Mouse (Mus musculus): ENCODE measurements at regions not wholly inside any gene's neighbourhood (a gene's known extent, or its start where the extent isn't known, plus 50 kb on each side); places are given as distances from the start of the nearest gene placed in this dataset.
A peak's percentile ranks its signal among the peaks of the same experiment; 100 is the strongest.

DNA sequence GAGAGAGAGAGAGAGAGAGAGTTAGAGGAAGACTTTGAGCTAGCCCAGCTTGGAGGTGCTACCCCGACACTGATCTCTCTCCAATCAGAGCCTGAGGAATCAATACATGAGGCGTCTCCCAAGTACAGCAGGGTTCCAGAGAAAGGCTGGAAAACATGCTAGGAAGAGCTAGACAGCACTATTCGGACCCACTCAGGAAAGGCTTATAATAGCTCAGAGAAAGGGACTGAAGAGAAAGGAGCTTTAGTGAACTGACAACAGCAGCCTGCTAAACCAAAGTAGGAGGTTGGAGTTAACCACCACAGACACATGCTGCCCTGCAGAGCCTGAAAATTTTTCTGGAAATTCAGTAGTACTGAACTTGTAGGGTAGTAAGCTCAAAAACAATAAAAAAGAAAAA lies 831.3 kb downstream of the Adgrl2 start:
- DNase-seq (ENCODE audit: low spot score in 2 of 2), result no peak

DNA sequence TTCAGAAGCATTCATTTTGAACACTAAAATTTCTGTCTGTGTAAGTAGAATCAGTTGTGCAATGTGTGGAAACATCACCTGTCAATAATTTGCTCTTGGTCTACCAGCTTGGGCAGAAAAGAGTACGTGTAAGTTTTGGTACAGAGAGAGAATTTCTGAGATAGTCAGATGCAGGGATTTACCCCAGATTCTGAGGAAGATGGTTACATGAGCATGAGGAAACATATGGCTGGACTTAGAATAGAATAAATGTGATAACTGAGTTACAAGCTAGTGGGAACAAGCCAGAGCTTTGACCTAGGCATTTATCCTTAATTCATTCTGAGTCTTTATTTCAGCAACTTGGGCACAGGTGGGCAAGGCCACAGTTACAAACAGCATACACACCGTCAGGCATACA lies 831.8 kb downstream of the Adgrl2 start:
- no peak for DNase-seq (ENCODE audit: low spot score in 2 of 2)

DNA sequence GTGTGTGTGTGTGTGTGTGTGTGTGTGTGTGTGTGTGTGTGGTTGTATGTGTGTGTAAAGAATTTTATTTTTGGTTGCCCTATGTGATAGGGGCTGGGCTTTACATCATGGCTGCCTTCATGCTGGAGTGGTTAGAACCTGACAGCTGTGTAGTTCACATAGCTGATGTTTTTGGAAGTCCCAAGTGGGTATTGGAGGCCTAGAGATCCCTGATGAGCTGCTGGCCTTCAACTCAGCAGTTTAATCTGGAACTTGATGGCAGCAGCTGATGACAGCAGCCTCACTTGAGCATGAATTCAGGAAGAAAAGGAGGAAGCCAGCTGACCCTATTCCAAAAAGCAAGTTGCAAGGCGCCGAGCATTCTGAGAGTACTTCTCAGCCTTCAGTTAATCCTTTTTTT lies 846.6 kb downstream of the Adgrl2 start:
- no peak for DNase-seq (ENCODE audit: low spot score in 2 of 2)

DNA sequence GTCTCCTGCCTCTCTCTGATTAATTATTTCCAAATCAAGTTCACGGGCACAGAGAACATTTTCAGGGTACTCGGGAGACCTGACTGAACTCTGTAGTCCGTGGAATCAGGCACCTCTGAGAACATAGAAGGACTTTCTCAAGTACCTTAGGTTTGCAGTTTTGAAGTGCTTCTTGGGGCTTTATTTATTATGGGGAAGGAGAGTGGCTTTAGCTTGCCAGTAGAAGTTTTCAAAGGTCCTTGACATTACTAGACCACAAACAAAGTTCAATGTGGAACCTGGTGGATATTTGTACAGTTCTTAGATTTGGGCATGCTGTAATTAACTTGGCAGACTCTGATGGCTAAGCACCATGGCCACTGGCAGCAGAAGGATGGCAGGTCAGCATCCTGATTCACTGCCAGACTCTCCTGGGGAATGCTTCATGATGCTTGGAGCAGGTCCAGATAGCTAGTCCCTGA lies 853.5 kb downstream of the Adgrl2 start:
- no peak for DNase-seq (ENCODE audit: low spot score in 2 of 2)

DNA sequence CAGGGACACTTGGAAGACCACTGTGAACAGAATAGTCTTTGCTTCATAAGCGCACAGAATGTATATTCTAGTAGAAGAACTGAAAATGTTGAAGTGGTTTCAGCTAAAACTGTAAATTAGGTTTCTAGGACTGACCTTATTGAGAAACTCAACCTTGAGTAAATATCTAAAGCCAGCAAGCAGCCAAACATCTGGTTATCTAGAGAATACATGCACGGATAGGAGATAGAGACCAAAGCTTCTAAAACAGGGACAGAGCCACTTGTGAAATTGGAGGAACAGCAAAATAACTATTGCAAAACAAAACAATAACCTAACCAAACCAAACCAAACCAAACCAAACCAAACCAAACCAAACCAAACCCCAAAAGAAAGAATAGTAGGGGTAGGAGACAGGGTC lies 855.7 kb downstream of the Adgrl2 start:
- DNase-seq (ENCODE audit: low spot score in 2 of 2), result no peak

- DNase-seq (ENCODE audit: low spot score in 2 of 2), result no peak
Measured at GRCm38 (mm10) chr3:148115576-148115975, 874.8 kb downstream of the Adgrl2 start.

DNA sequence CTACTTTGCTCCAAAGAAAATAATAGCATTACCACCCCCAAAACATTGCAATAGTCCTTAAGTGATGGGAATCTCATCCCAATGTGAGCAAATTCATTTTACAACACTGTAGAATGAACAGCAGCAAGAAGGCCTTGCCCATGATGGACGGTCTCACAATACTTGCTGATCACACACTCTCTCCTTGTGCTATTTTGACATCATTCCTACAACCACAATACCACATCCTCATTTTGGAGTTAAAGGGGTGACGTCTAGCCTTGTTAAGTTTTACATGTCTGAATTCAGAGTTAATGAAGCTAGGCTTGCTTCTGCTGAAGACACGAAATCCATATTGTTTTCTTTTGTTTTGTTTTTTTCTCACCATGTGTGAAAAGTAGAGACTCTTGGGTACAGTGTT lies 878.2 kb downstream of the Adgrl2 start:
- DNase-seq (ENCODE audit: low spot score in 2 of 2), result no peak

- DNase-seq (ENCODE audit: low spot score in 2 of 2), result no peak
Measured at GRCm38 (mm10) chr3:148107031-148107430, 883.3 kb downstream of the Adgrl2 start.

GRCm38 (mm10) chr3:148093930-148094329 lies 896.4 kb downstream of the Adgrl2 start:
- peak in 1 of 2 experiments; percentile 8 for DNase-seq (ENCODE audit: low spot score in 2 of 2)

DNA sequence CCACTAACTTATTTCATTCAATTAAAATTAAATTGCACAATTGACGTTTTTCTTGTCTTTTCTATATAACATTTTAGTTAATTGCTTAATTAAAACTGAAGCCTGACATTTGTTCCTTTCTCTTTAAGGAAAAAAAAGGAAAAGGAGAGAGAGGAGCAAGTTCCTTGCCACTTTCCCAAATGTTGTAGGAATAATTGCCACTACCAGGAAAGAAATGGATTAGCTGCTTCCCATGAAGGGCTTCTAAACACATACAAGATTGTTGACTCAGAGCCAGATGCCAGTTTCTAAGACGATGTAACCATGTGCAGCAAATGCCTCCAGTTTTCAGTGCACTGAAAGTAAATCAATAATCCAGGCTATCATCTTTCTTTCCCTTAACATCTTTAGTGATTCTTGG lies 914.5 kb downstream of the Adgrl2 start:
- DNase-seq (ENCODE audit: low spot score in 2 of 2), result no peak

- no peak for DNase-seq (ENCODE audit: low spot score in 2 of 2)
Measured at GRCm38 (mm10) chr3:148066701-148067100, 923.7 kb downstream of the Adgrl2 start.

- DNase-seq (ENCODE audit: low spot score in 2 of 2), result no peak
Measured at GRCm38 (mm10) chr3:148056074-148056473, 934.3 kb downstream of the Adgrl2 start.

- DNase-seq (ENCODE audit: low spot score in 2 of 2), result no peak
Measured at GRCm38 (mm10) chr3:148052516-148052915, 937.8 kb downstream of the Adgrl2 start.

DNA sequence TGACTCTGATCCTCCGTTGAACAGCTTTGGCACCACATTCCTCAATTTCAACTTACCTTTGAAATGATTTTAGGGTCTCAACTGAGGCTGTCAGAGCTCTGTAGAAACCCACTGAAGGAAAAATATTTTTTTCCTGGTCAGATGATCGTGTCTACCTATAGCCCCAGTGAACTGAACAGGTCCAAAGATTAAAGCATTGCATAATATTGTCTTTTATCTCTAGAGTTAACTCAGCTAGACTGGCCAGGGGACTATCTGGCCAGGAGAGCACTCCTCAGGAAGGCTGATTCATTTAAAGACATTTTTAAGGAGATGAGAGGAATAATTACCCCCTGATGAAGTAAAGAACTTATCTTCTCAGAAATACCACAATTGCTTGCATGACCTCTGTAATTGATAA lies 942.1 kb downstream of the Adgrl2 start:
- DNase-seq (ENCODE audit: low spot score in 2 of 2), result no peak

GRCm38 (mm10) chr3:148032532-148032931 lies 957.8 kb downstream of the Adgrl2 start:
- no peak for DNase-seq (ENCODE audit: low spot score in 2 of 2)

- DNase-seq (ENCODE audit: low spot score in 2 of 2), result no peak
Measured at GRCm38 (mm10) chr3:148005831-148006230, 984.5 kb downstream of the Adgrl2 start.

DNA sequence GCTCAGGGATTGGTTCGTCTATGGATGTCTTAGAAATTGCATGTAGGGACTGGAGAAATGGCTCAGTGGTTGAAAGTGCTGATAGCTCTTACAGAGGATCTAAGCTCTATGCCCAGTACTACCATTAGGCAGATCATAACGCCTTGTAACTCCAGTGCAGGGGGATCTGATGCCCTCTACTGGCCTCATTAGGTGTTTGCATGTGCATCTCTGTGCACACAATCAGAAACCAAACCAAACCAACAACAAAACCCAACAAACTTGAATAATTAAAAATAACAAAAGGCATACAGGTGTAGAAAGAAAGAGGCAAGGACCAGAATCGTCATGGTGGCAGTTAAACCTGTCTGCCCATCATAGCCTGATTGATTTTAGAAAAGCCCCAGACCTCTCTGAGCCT lies 986.3 kb downstream of the Adgrl2 start:
- DNase-seq (ENCODE audit: low spot score in 2 of 2), result no peak

GRCm38 (mm10) chr3:147999330-147999953 lies 990.9 kb downstream of the Adgrl2 start:
- no peak for DNase-seq (ENCODE audit: low spot score in 2 of 2)

DNA sequence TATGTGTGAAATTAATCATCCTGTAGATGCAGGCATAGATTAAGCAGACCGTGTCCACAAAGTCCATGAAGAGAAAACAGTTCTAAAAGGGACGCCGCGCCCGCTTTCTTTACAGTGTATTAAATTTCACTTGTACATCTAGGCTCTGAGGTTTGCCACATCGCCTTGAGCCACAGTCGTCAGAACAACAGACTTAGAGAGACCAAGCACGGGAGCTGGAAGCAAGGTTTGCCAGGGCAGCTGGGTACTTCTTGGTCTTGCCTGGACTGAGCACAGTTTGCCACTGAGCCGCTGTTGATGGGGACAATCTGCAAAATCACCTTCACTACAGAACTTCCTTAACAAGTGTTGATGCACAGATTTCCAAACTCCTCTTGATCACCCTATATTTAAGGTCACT lies 998.6 kb downstream of the Adgrl2 start:
- DNase-seq (ENCODE audit: low spot score in 2 of 2), result no peak

DNA sequence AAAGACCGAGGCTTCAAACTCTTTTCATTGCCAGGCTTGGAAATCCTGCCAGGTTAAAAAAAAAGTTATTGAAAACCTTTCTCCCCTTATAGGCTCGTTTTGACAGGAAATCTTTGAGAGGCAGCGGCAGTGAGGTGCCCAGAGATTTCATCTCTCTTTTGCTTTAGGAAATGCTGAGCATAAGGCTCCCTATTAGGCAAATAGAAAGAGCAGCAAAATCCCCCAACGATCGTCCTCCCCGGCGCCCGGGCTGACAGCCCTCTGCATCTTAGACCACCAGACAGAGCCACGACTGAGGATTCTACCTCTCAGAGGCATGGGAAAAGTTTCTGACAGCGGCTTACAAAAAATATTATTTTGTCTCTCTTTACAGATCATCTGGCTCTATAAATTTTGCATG lies 999.5 kb downstream of the Adgrl2 start:
- DNase-seq (ENCODE audit: low spot score in 2 of 2), result no peak

- no peak for DNase-seq (ENCODE audit: low spot score in 2 of 2)
Measured at GRCm38 (mm10) chr3:147982831-147983230, 1007.5 kb downstream of the Adgrl2 start.

GRCm38 (mm10) chr3:147981621-147982020 lies 1008.7 kb downstream of the Adgrl2 start:
- DNase-seq (ENCODE audit: low spot score in 2 of 2), result no peak

DNA sequence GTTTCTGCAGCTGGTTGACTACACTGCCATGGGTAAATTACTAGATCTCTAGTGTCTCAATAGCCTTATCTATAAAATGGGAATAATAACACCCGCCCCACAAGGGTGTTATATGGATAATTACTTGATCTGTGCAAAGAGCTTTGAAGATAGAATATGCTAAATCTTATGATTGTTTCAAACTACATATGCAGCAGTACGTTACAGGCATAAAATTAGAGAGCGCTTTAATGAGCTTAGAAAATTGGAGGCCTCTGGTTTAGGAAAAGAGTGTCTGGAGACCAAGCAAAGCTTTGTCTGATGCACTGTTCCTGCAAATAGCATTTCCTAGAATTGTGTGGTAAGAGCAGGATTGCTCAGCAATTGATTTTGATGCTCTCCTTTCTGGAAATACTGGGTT lies 1013.8 kb downstream of the Adgrl2 start:
- no peak for DNase-seq (ENCODE audit: low spot score in 2 of 2)

- DNase-seq (ENCODE audit: low spot score in 2 of 2), result no peak
Measured at GRCm38 (mm10) chr3:147976069-147976468, 1014.3 kb downstream of the Adgrl2 start.

Data from right cerebral cortex, postnatal 36 days (tissue).